Mouse (Mus musculus): ENCODE measurements around the gene 1700007K13Rik. TPM values are rescaled to one million over a fixed set of nuclear protein-coding genes. Genes with fewer than 3 reads are reported as not detected.
A peak's percentile ranks its signal among the peaks of the same experiment; 100 is the strongest.

The 1700007K13Rik gene
- polyA plus RNA-seq, 1 experiment = not detected

GRCm38 (mm10) chr2:28470591-28470990 is 4.5 kb upstream of the 1700007K13Rik start:
- Histone ChIP-seq H3K27ac (ENCODE audit: insufficient read depth, low read depth, low read length) (no peak overlapping the region), H3K4me1 (ENCODE audit: control insufficient read depth, insufficient read depth, low read length) (peaks cover 10% of the 10 kb centered on the region), H3K4me3 (ENCODE audit: insufficient read depth, low read length) (no peak overlapping the region)
- TF ChIP-seq CTCF (IDR thresholded peaks at IDR 0.05; ENCODE audit: low read depth, low read length) (no peak), POLR2A (IDR thresholded peaks at IDR 0.05; ENCODE audit: borderline replicate concordance, low read depth, low read length) (no peak)

- H3K27ac ChIP-seq (ENCODE audit: insufficient read depth, low read depth, low read length) = no peak overlapping the region
- no peak overlapping the region for H3K4me3 ChIP-seq (ENCODE audit: insufficient read depth, low read length)
- TF ChIP-seq POLR2A (IDR thresholded peaks at IDR 0.05; ENCODE audit: borderline replicate concordance, low read depth, low read length) (no peak), CTCF (IDR thresholded peaks at IDR 0.05; ENCODE audit: low read depth, low read length) (no peak)
These were observed 3.3 kb upstream of the 1700007K13Rik start for GRCm38 (mm10) chr2:28469461-28469860.

GRCm38 (mm10) chr2:28468486-28469225 is 2.5 kb upstream of the 1700007K13Rik start:
- Histone ChIP-seq H3K27ac (ENCODE audit: insufficient read depth, low read depth, low read length) (no peak overlapping the region), H3K4me1 (ENCODE audit: control insufficient read depth, insufficient read depth, low read length) (peaks cover 10% of the 10 kb centered on the region), H3K4me3 (ENCODE audit: insufficient read depth, low read length) (peak overlapping the region; percentile 83)
- TF ChIP-seq CTCF (IDR thresholded peaks at IDR 0.05; ENCODE audit: low read depth, low read length) (no peak), POLR2A (IDR thresholded peaks at IDR 0.05; ENCODE audit: borderline replicate concordance, low read depth, low read length) (no peak)

More at GRCm38 (mm10) chr2:28469461-28469860, 3.3 kb upstream of the 1700007K13Rik start:
- peaks cover 10% of the 10 kb centered on the region for H3K4me1 ChIP-seq (ENCODE audit: control insufficient read depth, insufficient read depth, low read length)

DNA sequence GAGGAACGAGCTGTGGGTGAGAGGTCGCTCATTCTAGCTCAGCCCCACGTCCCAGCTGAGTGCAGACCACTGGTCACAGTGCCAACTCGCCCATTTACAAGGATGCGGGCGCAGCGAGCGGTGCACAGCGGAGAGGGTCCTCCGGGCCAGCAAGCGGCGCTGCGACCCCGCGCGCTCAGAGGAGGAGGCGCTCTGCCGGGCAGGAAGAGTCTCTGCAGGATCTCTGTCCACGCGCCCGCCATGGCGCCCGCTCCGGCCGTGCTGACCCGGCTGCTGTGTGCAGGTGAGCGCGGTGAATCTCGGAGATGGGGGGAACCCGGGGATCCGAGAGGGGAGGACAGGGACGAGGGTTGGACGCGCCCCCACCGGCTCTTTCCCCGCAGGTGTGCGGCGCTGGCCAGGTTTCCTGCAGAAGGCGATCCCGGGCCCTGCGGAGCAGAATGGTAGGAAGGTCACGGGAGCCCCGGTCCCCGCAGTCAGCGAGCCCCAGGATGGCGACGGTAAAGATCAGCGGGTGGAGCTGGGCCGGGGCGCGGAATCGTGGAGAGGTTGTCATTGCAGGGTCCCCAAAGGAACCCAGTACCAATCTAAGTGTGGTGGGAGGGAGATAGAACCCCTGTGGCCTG is 1.8 kb upstream of the 1700007K13Rik start, which contains the start of gene Mrps2:
Mrps2 (plus strand) TSS at position 207 of the 626 bp plus-strand sequence.
- peak within 1 kb of the TSS; percentile 83 for H3K4me3 ChIP-seq (ENCODE audit: insufficient read depth, low read length)
- 0 out of 2 replicates have a peak within 1 kb of the TSS, but pooled peaks have one; percentile 6 for H3K27ac ChIP-seq (ENCODE audit: insufficient read depth, low read depth, low read length)
- peaks cover 10% of the 10 kb centered on the region for H3K4me1 ChIP-seq (ENCODE audit: control insufficient read depth, insufficient read depth, low read length)
- TF ChIP-seq CTCF (IDR thresholded peaks at IDR 0.05; ENCODE audit: low read depth, low read length) (peak; percentile 46), POLR2A (IDR thresholded peaks at IDR 0.05; ENCODE audit: borderline replicate concordance, low read depth, low read length) (no peak)

GRCm38 (mm10) chr2:28464919-28465318 is 1.2 kb downstream of the 1700007K13Rik start:
- Histone ChIP-seq H3K4me1 (ENCODE audit: control insufficient read depth, insufficient read depth, low read length) (peaks cover 10% of the 10 kb centered on the region), H3K4me3 (ENCODE audit: insufficient read depth, low read length) (no peak overlapping the region), H3K27ac (ENCODE audit: insufficient read depth, low read depth, low read length) (no peak overlapping the region)
- no peak for TF ChIP-seq CTCF (IDR thresholded peaks at IDR 0.05; ENCODE audit: low read depth, low read length)

DNA sequence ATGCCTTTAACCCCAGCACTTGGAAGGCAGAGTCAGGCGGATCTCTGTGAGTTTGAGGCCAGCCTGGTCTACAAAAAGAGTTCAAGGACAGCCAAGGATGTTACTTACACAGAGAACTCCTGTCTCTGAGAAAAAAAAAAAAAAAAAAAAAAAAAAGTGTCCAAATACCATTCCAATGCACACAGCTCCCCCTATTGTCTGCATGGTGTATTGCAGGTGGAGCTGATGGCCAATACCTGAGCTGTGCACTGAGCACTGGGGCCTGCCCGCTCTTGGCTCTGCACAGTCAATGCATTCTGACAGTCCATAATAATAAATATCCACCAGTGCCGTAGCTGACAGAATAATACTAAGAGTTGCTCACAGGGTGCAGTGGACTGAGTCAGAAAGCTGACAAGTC is 2.2 kb downstream of the 1700007K13Rik start:
- TF ChIP-seq POLR2A (IDR thresholded peaks at IDR 0.05; ENCODE audit: borderline replicate concordance, low read depth, low read length) = no peak
- peak; percentile 75; the same call in 1 of the 2 replicates for TF ChIP-seq CTCF (IDR thresholded peaks at IDR 0.05; ENCODE audit: low read depth, low read length)
- H3K27ac ChIP-seq (ENCODE audit: insufficient read depth, low read depth, low read length) = no peak overlapping the region
- H3K4me1 ChIP-seq (ENCODE audit: control insufficient read depth, insufficient read depth, low read length) = peaks cover 9% of the 10 kb centered on the region

GRCm38 (mm10) chr2:28456616-28457015 is 9.5 kb downstream of the 1700007K13Rik start:
- Histone ChIP-seq H3K4me3 (ENCODE audit: insufficient read depth, low read length) (no peak overlapping the region), H3K27ac (ENCODE audit: insufficient read depth, low read depth, low read length) (no peak overlapping the region), H3K4me1 (ENCODE audit: control insufficient read depth, insufficient read depth, low read length) (no peaks in the 10 kb centered on the region)
- TF ChIP-seq POLR2A (IDR thresholded peaks at IDR 0.05; ENCODE audit: borderline replicate concordance, low read depth, low read length) = no peak
- no peak for TF ChIP-seq CTCF (IDR thresholded peaks at IDR 0.05; ENCODE audit: low read depth, low read length)

More for the DNA sequence above, 2.2 kb downstream of the 1700007K13Rik start:
- no peak overlapping the region for H3K4me3 ChIP-seq (ENCODE audit: insufficient read depth, low read length)

GRCm38 (mm10) chr2:28453539-28453938 is 12.6 kb downstream of the 1700007K13Rik start:
- H3K4me1 ChIP-seq (ENCODE audit: control insufficient read depth, insufficient read depth, low read length) = no peaks in the 10 kb centered on the region
- no peak for TF ChIP-seq CTCF (IDR thresholded peaks at IDR 0.05; ENCODE audit: low read depth, low read length)
- no peak overlapping the region for H3K27ac ChIP-seq (ENCODE audit: insufficient read depth, low read depth, low read length)
- H3K4me3 ChIP-seq (ENCODE audit: insufficient read depth, low read length) = no peak overlapping the region

DNA sequence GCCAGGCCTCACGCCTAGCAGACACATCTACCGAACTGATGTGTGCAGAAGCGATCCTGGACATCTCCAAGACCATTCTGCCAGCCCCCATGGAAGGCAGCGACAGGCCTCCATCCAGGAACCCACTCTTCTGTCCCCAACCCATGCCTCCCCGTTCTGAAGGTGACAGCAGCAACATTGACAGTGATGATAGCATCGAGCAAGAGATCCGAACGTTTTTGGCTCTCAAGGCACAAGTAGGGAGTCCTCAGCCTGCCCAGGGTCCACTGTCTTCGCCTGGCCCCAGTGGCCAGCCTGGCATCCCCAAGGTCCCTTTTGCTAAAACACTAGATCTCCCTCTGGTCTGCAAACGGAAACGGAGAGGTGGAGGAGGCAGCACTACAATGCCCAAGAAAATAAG is 14.5 kb downstream of the 1700007K13Rik start:
- no peaks in the 10 kb centered on the region for H3K4me1 ChIP-seq (ENCODE audit: control insufficient read depth, insufficient read depth, low read length)
- TF ChIP-seq POLR2A (IDR thresholded peaks at IDR 0.05; ENCODE audit: borderline replicate concordance, low read depth, low read length) = no peak
- TF ChIP-seq CTCF (IDR thresholded peaks at IDR 0.05; ENCODE audit: low read depth, low read length) = no peak

DNA sequence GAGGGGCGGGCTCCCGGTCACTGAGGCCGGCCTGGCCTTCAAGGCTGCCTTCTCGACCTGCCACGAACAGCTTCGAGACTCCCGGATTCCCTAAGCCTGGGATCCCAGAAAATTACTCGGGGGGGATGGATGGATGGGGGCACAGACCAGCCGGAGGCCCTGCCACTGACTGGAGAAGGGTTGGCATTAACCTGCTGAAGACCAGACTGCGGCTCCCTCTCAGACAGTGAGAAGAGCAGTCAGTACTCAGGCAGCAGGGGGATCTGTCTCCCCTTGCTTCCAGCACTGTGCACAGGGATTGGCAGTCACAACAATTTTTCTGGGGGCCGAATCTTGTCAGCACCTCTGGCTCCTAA is 18.8 kb downstream of the 1700007K13Rik start:
- Histone ChIP-seq H3K27ac (ENCODE audit: insufficient read depth, low read depth, low read length) (no peak overlapping the region), H3K4me1 (ENCODE audit: control insufficient read depth, insufficient read depth, low read length) (0 out of 2 replicates have a peak, but pooled peaks cover 2% of the 10 kb centered on the region), H3K4me3 (ENCODE audit: insufficient read depth, low read length) (peak overlapping the region; percentile 88)
- TF ChIP-seq CTCF (IDR thresholded peaks at IDR 0.05; ENCODE audit: low read depth, low read length) (no peak), POLR2A (IDR thresholded peaks at IDR 0.05; ENCODE audit: borderline replicate concordance, low read depth, low read length) (no peak)

More for the DNA sequence above, 14.5 kb downstream of the 1700007K13Rik start:
- Histone ChIP-seq H3K4me3 (ENCODE audit: insufficient read depth, low read length) (no peak overlapping the region), H3K27ac (ENCODE audit: insufficient read depth, low read depth, low read length) (no peak overlapping the region)
